Mouse (Mus musculus) embryonic fibroblast, embryonic 13.5 days (primary cell): ENCODE measurements around the gene 9530053A07Rik. TPM values are rescaled to one million over a fixed set of nuclear protein-coding genes. Genes with fewer than 3 reads are reported as not detected.

Experiments
- H3K27ac ChIP-seq: 2 replicates; pipeline ENCODE4 v1.5.1; 2012; ENCODE audit warnings: low read length, control low read depth, inconsistent platforms; ENCODE audit not compliant: insufficient read depth
- H3K4me1 ChIP-seq: 2 replicates; pipeline ENCODE4 v1.6.1; 2011; ENCODE audit warnings: low read length; ENCODE audit not compliant: control insufficient read depth, insufficient read depth
- H3K4me3 ChIP-seq: 2 replicates; pipeline ENCODE4 v1.5.1; 2011; ENCODE audit warnings: mild to moderate bottlenecking, control low read depth, low read length; ENCODE audit not compliant: insufficient read depth
- CTCF ChIP-seq: IDR thresholded peaks from 2 replicates; pipeline ENCODE4 v1.5.1; 2011; ENCODE audit warnings: mild to moderate bottlenecking, control low read depth, low read length, moderate library complexity, borderline replicate concordance; ENCODE audit not compliant: insufficient read depth
- POLR2A ChIP-seq: IDR thresholded peaks from 2 replicates; pipeline ENCODE4 v1.6.1; 2011; ENCODE audit warnings: low read depth, mild to moderate bottlenecking, control low read depth, low read length, moderate library complexity
- polyA plus RNA-seq: library from polyadenylated mRNA; stranded (reverse); fragments of >200 nt; gene quantifications from 2 replicates; pipeline ENCODE4 v1.2.4, GENCODE M21; 2011; ENCODE audit warnings: low read depth; ENCODE audit not compliant: missing spikeins, insufficient read length

9530053A07Rik gene
- polyA plus RNA-seq, 1 experiment: not detected

GRCm38 (mm10) chr7:28214142-28214541, 84.9 kb downstream of the 9530053A07Rik start:
- no peak overlapping the region for H3K27ac ChIP-seq
- TF ChIP-seq CTCF (peak; percentile 47; the same call in 1 of the 2 replicates), POLR2A (no peak)
- no peak overlapping the region for H3K4me3 ChIP-seq
- H3K4me1 ChIP-seq: no peaks in the 10 kb centered on the region

Other genes starting within 250 kb of the 9530053A07Rik start
- gene Zfp974, start 200.0 kb upstream of the 9530053A07Rik start, polyA plus RNA-seq: 8.4 and 11.1 TPM in 2 replicates
- gene Zfp780b, start 150.3 kb upstream of the 9530053A07Rik start, polyA plus RNA-seq: 12.2 and 13.8 TPM in 2 replicates
- gene Zfp850, start 115.4 kb upstream of the 9530053A07Rik start, polyA plus RNA-seq: 3.9 and 4.1 TPM in 2 replicates
- gene Psmc4, start 79.4 kb upstream of the 9530053A07Rik start, polyA plus RNA-seq: 132 and 142 TPM in 2 replicates
- 0.65 TPM in 1 of 2 replicates, not detected in the other for gene Fcgbp, start 58.2 kb upstream of the 9530053A07Rik start, polyA plus RNA-seq
- 148 and 168 TPM in 2 replicates for gene Fbl, start 40.2 kb downstream of the 9530053A07Rik start, polyA plus RNA-seq
- 12.9 and 15.1 TPM in 2 replicates for gene Dyrk1b, start 50.0 kb downstream of the 9530053A07Rik start, polyA plus RNA-seq
- 20.6 and 25.1 TPM in 2 replicates for gene Eid2, start 138.4 kb downstream of the 9530053A07Rik start, polyA plus RNA-seq
- gene Eid2b, start 148.3 kb downstream of the 9530053A07Rik start, polyA plus RNA-seq: 5.4 and 8.8 TPM in 2 replicates
- not detected in 2 replicates for gene Selenov, start 161.7 kb downstream of the 9530053A07Rik start, polyA plus RNA-seq
- gene Dll3, start 172.8 kb downstream of the 9530053A07Rik start, polyA plus RNA-seq: not detected in 2 replicates
- 37.5 and 40.3 TPM in 2 replicates for gene Timm50, start 182.6 kb downstream of the 9530053A07Rik start, polyA plus RNA-seq
- gene Supt5, start 209.3 kb downstream of the 9530053A07Rik start, polyA plus RNA-seq: 104 and 105 TPM in 2 replicates
- gene Rps16, start 221.2 kb downstream of the 9530053A07Rik start, polyA plus RNA-seq: 997 and 1,079 TPM in 2 replicates
- 66.5 and 68.5 TPM in 2 replicates for gene Plekhg2, start 243.1 kb downstream of the 9530053A07Rik start, polyA plus RNA-seq